Mouse (Mus musculus) brain, adult 2 months (tissue): ENCODE measurements at regions not wholly inside any gene's neighbourhood (a gene's known extent, or its start where the extent isn't known, plus 50 kb on each side); places are given as distances from the start of the nearest gene placed in this dataset.
A peak's percentile ranks its signal among the peaks of the same experiment; 100 is the strongest.
"Not testable (repeated sequence)": the region's sequence is repeated elsewhere in the genome, so short reads cannot be mapped to it uniquely, and the experiment has no call there.

Experiments used
- DNase-seq: peaks from one replicate; pipeline ENCODE4 v3.0.0; 2011; ENCODE audit warnings: low read depth, low spot score

DNA sequence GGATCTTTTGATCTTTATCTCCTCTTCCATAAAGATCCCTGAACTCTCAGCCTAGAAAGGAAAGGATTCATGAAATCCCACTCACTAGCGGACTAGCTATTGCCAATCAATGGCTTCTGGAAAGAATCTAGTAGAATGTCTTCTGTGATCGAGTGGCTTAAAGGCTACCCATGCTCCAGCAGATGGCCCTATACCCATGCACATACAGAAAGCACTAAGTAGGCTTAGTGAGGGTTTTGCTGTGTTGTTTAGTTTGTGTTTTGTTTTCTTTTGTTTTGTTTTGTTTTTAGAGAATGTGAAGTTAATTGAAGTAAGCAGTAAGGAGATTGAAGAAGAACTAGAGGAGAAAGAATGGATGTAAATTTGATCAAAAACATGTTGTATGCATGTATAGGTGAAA is 187.5 kb downstream of the Kctd12 start:
- DNase-seq, result peak; percentile 48

DNA sequence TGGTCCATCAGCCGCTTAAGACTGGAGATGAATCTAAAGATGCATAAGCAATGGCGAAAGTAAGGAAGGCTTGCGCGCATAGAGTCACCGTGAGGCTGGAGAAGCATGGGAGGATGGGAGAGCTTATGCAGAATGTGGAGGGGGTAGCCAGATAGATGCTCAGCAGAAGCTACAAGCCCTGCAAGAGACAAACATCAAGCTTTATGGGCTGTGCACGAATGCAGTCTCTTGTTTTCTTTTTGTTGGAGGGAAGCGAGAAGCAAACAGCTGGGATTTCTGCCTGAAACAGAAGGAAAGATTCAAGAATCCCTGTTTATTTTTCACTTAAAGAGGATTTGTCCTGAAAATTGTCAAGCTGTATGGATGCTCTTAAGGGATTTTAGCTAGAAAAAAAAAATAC is 188.7 kb downstream of the Kctd12 start:
- DNase-seq, result peak; percentile 20

- no peak for DNase-seq
Observed at GRCm38 (mm10) chr14:102790916-102791315, 191.5 kb downstream of the Kctd12 start.

GRCm38 (mm10) chr14:102782227-102782626 is 200.2 kb downstream of the Kctd12 start:
- DNase-seq, result no peak

DNA sequence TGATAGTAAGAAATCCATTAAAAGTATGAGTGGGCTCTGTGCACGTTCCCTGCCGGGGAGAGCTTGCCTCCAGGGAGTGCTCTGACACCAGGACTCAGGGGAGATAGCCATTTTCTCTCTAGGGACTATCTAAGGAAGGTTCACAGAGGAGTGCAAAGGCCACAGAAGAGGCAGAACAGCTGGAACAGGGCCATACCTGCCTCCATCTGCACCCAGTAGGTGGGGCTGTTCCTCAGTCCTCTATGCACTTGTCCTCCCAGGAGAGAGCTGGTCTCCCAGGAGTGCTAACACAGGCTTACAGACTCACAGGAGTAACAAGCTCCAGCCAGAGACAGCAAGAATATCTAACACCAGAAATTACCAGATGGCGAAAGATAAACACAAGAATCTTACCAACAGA is 212.7 kb downstream of the Kctd12 start:
- DNase-seq, result peak; percentile 47

GRCm38 (mm10) chr14:102748687-102749086 is 233.8 kb downstream of the Kctd12 start:
- peak; percentile 29 for DNase-seq

DNA sequence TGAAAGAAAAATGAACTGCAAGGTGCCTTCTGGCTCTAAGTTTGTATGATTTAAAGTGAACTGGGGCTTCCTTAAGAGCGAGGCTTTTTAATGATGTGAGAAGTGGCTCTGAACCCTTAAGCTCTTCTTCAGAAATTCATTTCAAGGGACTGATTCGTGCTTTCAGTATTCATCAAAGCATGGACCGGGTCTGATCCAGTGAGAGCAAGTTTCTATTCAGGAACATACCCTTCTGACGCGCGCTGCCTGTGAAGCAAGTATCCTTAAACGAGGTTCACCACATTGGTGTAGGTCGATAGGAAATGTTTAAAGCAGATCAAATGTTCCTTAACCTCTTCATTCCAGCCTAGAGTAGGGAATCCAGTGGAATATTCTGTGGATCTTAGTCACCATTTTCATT is 240.1 kb downstream of the Kctd12 start:
- peak; percentile 12 for DNase-seq

GRCm38 (mm10) chr14:102736656-102737055 is 245.8 kb downstream of the Kctd12 start:
- no peak for DNase-seq

- not testable (repeated sequence) for DNase-seq
Observed at GRCm38 (mm10) chr14:102733718-102734117, 248.7 kb downstream of the Kctd12 start.

- no peak for DNase-seq
Observed at GRCm38 (mm10) chr14:102731746-102732145, 250.7 kb downstream of the Kctd12 start.

- no peak for DNase-seq
Observed at GRCm38 (mm10) chr14:102722633-102723032, 259.8 kb downstream of the Kctd12 start.

DNA sequence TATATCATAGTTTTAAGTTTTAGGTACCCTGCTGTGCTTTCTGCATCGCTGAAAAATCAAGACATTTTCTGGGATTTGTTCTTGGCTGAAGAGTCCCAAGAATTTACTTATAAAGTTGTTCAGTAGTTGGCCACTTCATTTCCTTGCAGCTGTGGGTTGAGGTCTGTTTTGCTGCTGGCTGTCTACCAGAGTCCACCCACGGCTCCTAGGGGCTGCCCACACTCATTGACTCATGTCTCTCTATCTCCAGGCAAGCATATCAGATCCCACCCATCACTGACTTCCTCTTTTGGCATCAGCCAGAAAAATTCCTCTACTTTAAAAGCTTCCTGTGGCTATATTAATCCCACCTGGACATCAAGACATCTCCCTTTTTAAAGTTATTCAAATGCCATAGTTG is 263.9 kb downstream of the Kctd12 start:
- DNase-seq, result peak; percentile 68

- no peak for DNase-seq
Observed at GRCm38 (mm10) chr14:102712600-102712999, 269.8 kb downstream of the Kctd12 start.

GRCm38 (mm10) chr14:102706704-102707336 is 275.6 kb downstream of the Kctd12 start:
- peak; percentile 32 for DNase-seq

GRCm38 (mm10) chr14:102701108-102701507 is 281.3 kb downstream of the Kctd12 start:
- no peak for DNase-seq

- no peak for DNase-seq
Observed at GRCm38 (mm10) chr14:102700457-102700856, 282.0 kb downstream of the Kctd12 start.

GRCm38 (mm10) chr14:102699015-102699414 is 283.4 kb downstream of the Kctd12 start:
- no peak for DNase-seq

- no peak for DNase-seq
Observed at GRCm38 (mm10) chr14:102686791-102687190, 295.6 kb downstream of the Kctd12 start.

GRCm38 (mm10) chr14:102676582-102676981 is 305.9 kb downstream of the Kctd12 start:
- no peak for DNase-seq

DNA sequence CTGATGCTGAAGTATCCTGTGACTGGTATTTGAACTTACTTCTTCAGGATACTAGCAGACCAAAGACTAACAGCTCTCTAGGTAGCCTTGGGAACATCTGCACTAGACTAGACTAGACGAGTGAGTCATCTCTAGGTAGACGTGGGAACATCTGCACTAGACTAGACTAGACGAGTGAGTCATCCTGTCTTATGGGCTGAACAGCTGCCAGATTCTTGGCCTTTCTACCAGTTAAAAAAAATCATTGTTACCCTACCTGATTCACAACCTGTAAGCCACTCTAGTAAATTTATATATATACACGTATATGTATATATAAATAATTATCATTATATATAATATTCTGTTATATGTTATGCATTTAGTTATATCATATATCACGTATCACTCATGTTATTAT is 307.8 kb downstream of the Kctd12 start:
- DNase-seq, result no peak

GRCm38 (mm10) chr14:102673724-102674123 is 308.7 kb downstream of the Kctd12 start:
- no peak for DNase-seq

DNA sequence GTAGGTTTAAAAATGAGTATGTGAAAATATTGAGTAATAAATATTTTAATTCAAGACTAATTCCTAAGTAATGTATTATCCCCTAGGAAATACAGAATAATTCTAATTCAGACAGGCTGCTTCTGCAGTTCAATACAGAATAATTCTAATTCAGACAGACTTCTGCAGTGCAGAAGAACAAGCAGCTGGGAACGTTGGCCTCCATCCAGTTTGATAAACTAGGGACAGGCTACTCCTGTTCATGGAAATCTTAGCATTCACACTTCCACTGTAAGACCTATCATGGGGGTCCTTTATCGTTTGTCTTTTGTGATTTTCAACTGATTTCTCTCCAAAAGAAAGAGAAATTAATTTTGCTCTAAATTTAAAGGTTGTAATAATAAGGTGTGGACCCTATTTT is 319.2 kb downstream of the Kctd12 start:
- DNase-seq, result peak; percentile 45

GRCm38 (mm10) chr14:102660351-102660750 is 322.1 kb downstream of the Kctd12 start:
- no peak for DNase-seq

DNA sequence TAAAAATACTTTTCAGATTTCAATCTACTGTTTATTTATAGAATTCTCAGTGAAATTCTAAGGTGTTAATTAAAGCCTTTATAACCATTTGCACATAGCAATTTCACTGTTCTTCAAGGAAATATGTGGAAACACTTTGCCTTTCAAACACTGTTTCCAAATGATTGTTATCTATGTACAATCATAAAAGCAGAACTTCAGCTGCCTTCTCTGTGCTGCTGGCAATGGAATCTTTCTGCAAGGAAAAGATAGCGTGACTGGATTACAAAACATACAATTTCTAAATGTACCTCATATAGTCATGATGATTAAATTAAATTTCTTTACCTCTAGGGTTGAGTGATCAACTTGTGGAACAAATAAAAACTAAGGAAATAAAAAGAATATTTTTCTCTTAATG is 326.2 kb downstream of the Kctd12 start:
- DNase-seq, result no peak
